Mouse (Mus musculus) gastrocnemius, adult 2 months (tissue): ENCODE data around the gene Lin7b. TPM values are rescaled to one million over a fixed set of nuclear protein-coding genes. Genes with fewer than 3 reads are reported as not detected.
A peak's percentile ranks its signal among the peaks of the same experiment; 100 is the strongest.
"Not testable (repeated sequence)": the region's sequence is repeated elsewhere in the genome, so short reads cannot be mapped to it uniquely, and the experiment has no call there.

ENCODE experiments used
- DNase-seq: peaks from one replicate; pipeline ENCODE4 v3.0.0; 2022
- H3K27ac ChIP-seq: fragments of 200-600 bp; 2 replicates; pipeline ENCODE4 v1.8.1; 2022; ENCODE audit warnings: mild to moderate bottlenecking
- H3K4me3 ChIP-seq: fragments of 200-600 bp; 2 replicates; pipeline ENCODE4 v1.8.1; 2022; ENCODE audit warnings: mild to moderate bottlenecking, moderate library complexity
- CTCF ChIP-seq: fragments of 200-600 bp; IDR thresholded peaks from 2 replicates; pipeline ENCODE4 v1.8.1; 2022; ENCODE audit warnings: antibody characterized with exemption, mild to moderate bottlenecking, moderate library complexity
- intact Hi-C: fragments of 180-260 bp; cut with DNase I; formaldehyde crosslinking; loops from one replicate; pipeline ENCODE4 v1.15.1; 2025
- total RNA-seq, 2 experiments: library from RNA; stranded (reverse); gene quantifications; 2 replicates each; pipeline ENCODE4 v1.2.3; 2021

The Lin7b gene
- total RNA-seq, 2 experiments from 2014 or later = not detected

DNA sequence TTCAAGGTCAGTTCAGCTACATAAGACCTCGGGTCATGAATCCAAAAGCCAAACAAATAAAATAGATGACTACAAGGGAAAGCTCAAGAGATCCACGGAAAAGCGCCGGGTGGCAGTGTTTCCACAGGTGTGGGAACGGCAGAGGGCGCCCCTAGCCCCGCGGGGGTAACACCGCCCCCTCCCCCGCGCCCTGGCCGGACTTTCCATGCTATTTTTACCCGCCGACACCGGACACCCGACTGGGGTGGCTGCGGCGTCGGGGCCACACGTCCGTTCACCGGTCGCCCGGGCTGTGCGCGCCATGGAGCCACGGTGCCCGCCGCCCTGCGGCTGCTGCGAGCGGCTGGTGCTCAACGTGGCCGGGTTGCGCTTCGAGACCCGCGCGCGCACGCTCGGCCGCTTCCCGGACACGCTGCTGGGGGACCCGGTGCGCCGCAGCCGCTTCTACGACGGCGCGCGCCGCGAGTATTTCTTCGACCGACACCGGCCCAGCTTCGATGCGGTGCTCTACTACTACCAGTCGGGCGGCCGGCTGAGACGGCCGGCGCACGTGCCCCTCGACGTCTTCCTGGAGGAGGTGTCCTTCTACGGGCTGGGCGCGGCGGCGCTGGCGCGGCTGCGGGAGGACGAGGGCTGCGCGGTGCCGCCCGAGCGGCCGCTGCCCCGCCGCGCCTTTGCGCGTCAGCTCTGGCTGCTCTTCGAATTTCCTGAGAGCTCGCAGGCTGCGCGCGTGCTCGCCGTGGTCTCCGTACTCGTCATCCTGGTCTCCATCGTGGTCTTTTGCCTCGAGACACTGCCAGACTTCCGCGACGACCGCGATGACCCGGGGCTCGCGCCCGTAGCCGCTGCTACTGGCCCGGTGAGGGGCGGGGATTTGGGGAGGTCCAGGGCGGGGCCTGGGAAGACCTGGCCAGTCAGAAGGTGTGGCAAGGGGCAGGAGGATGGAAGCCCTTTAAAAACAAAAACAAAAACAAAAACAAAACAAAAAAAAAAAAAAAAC lies 36.1 kb upstream of the Lin7b start:
- peak; percentile 93 for DNase-seq
- peak overlapping the region; percentile 98 for H3K27ac ChIP-seq
- peak; percentile 72 for TF ChIP-seq CTCF
- intact Hi-C loops = no loop called here
- peak overlapping the region; percentile 81 for H3K4me3 ChIP-seq

DNA sequence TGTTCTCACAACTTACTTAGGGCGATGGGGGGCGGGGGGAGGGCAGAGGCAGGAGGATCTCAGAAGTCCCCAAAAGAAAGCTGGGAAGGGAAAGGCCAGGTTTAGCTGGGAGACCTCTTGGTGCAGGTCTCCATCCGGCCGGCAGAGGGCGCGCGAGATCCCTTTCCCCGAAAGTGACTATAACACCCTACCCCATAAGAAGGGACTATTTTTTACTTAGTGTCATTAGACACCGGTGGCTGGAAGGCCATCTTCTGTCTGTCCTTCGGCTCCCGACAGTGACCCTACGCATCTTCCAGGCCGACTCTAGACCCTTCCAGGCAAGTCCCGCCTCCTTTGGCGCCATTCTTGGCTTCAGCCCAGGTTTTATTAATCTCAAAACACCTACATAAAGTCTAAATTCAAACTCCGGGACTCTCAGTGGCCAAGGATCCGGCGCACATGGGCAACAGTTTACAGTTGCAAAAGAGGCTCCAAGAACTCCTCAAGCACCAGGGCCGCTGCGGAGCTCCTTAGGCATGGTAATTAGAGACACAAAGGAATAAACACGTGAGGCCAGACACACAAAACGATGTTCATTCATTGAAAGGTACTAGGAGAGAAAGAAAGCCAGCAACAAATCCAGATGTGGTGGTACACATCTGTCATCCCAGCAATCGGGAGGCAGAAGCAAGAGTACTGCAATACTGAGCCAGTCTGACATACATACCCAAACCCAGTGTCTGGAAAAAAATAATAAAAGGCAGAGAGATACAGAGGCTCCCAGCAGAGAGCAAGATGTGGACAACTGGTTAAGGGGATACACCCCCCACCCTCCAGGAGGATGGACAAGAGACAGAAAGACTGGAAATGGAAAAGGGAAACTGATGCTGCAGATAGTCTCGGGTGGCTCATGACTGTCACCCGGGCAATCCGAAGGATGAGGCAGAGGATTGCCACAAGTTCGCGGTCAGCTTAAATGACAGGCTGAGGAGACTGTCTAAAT lies 35.0 kb upstream of the Lin7b start, which contains the start of gene Kcna7:
Gene Kcna7 (plus strand): TSS at position 563 of the 985 bp plus-strand sequence.
- peak; percentile 88 for DNase-seq
- intact Hi-C loops = loop anchor here (1.0 kb wide), 2 partner anchors 29 to 33 kb away; partner anchors contain the start of genes Gys1 and Ruvbl2
- Histone ChIP-seq H3K27ac (peak within 1 kb of the TSS; percentile 98), H3K4me3 (peak within 1 kb of the TSS; percentile 81)
- peak; percentile 97 for TF ChIP-seq CTCF

GRCm38 (mm10) chr7:45403532-45404261 lies 33.3 kb upstream of the Lin7b start:
- TF ChIP-seq CTCF = peak; percentile 68
- DNase-seq = peak; percentile 75
- peak overlapping the region; percentile 43; the same call in 1 of the 2 replicates for H3K27ac ChIP-seq
- intact Hi-C loops = no loop called here
- H3K4me3 ChIP-seq = no peak overlapping the region; the same call in 1 of the 2 replicates

- no peak for DNase-seq
- intact Hi-C loops = no loop called here
- no peak for TF ChIP-seq CTCF
- no peak overlapping the region for H3K4me3 ChIP-seq
- H3K27ac ChIP-seq = no peak overlapping the region
Measured at GRCm38 (mm10) chr7:45401521-45402085, 31.2 kb upstream of the Lin7b start.

GRCm38 (mm10) chr7:45396787-45397186 lies 26.4 kb upstream of the Lin7b start:
- no peak for TF ChIP-seq CTCF
- no peak for DNase-seq
- intact Hi-C loops = no loop called here
- Histone ChIP-seq H3K4me3 (no peak overlapping the region), H3K27ac (peak overlapping the region; percentile 99; the same call in 1 of the 2 replicates)

DNA sequence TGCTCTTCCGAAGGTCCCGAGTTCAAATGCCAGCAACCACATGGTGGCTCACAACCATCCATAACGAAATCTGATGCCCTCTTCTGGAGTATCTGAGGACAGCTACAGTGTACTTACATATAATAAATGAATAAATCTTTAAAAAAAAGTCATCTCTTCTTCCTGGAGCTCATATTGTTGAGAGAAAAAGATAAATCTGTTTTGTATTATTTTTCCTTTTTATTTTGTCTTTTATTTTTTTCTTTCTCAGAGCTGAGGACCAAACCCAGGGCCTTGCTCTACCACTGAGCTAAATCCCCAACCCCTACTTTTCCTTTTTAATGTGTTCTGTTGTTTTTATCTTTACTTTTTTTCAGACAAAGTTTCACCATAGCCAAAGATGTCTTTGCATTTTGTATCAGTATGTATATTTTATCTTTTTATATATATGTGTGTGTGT lies 26.0 kb upstream of the Lin7b start:
- H3K27ac ChIP-seq = peak overlapping the region; percentile 99
- intact Hi-C loops, DNase-seq: not testable (repeated sequence)
- peak overlapping the region; percentile 79 for H3K4me3 ChIP-seq
- TF ChIP-seq CTCF = peak; percentile 47

- intact Hi-C loops = no loop called here
- TF ChIP-seq CTCF = no peak
- Histone ChIP-seq H3K27ac (peak within 1 kb of the TSS; percentile 99), H3K4me3 (peak within 1 kb of the TSS; percentile 98)
- peak; percentile 100 for DNase-seq
Measured at GRCm38 (mm10) chr7:45395578-45396336, 25.4 kb upstream of the Lin7b start, which contains the start of gene Snrnp70. Gene Snrnp70, minus strand, starts transcription at chr7:45395742.

GRCm38 (mm10) chr7:45395129-45395541 lies 24.8 kb upstream of the Lin7b start:
- DNase-seq = no peak
- Histone ChIP-seq H3K4me3 (peak overlapping the region; percentile 98), H3K27ac (peak overlapping the region; percentile 99)
- intact Hi-C loops = no loop called here
- no peak for TF ChIP-seq CTCF

DNA sequence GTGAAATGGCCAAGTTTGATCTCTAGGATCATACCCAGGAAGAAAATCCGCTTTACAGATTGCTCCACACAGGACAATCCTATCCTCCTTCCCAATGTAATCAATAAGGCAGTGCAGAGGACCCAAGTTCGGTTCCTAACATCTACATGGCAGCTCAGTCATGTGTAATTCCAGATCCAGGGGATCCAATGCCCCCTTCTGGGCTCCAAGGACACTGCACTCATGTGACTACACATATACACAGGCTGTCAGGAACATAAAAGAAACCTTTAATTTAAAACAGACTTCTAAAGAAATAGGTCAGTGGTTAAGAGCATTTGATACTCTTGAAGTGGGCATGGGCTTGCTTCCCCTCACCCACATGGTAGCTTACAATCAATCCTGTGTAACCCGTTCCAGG lies 15.7 kb upstream of the Lin7b start:
- peak; percentile 7; the same call in 1 of the 2 replicates for TF ChIP-seq CTCF
- H3K27ac ChIP-seq = no peak overlapping the region
- H3K4me3 ChIP-seq = no peak overlapping the region
- intact Hi-C loops = no loop called here
- DNase-seq = no peak

DNA sequence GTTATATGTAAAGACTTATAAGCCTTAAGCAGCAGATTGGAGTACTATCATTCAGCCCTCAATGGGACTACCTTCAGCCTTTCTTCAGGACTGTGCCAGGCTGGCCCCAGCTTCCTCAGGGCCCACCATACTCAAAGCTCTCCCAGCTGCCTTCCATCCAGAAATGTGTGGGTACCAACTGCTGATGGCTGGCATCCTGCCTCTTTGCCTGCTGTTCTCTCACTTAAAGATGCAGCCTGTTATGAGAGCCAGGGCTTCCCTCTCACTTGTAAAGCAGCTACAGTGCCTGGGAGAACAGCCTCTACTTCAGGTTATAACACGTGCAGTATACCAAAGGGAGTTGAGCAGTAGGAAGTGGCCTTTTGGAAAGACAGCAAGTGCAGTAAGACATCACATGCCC lies 5.7 kb upstream of the Lin7b start:
- intact Hi-C loops = no loop called here
- Histone ChIP-seq H3K27ac (no peak overlapping the region), H3K4me3 (no peak overlapping the region)
- DNase-seq = no peak
- TF ChIP-seq CTCF = no peak

DNA sequence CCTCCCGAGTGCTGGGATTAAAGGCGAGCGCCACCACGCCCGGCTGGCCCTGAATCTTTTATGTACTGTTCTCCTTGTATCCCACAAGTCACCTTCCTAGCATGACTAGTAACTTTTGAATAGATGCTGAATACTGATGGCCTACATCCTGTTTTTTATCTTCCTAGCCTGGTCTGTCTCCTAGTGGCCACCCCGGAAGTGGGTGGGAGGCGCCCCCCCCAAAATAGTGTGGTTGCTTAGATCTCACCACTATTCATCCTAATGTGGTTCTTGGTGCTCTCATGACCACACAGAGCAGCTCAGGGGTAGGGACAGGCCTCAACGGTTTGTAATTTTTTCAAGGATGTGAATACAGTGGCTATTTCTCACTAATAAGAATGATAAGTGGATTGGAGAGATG lies 4.2 kb upstream of the Lin7b start:
- intact Hi-C loops = no loop called here

More for the DNA sequence above, 4.2 kb upstream of the Lin7b start:
- H3K27ac ChIP-seq = no peak overlapping the region
- no peak for TF ChIP-seq CTCF
- DNase-seq = no peak
- no peak overlapping the region for H3K4me3 ChIP-seq
